Mouse (Mus musculus): Measurements from ENCODE around the gene Marf1.
"Not testable (repeated sequence)": the region's sequence is repeated elsewhere in the genome, so short reads cannot be mapped to it uniquely, and the experiment has no call there.

Gene Marf1

DNA sequence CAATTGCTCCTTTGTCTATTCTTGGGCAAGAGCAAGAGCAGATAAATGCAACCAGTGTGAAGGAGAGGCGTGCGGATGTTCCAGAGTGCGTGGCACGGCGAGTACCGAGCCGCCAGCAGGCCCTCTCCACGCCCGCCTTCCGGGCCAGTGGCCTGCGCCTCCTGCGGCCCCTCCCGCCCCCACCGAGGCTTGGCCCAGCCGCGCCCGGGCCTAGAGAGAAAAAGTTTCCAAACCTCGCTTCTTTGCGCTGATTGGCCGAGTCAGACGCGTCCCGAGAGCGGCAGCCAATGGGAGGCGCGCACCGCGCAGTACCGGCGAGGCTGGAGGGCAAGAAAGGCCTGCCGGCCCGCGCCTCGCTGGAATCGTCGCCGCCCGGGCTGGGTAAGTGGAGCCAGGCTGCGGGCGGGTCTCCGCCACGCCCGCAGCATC, at the start of gene Marf1, which contains the start of gene Nde1:
TSS of gene Marf1 (minus strand) at position 364 of the 429 bp plus-strand sequence.
TSS of gene Nde1 (plus strand) at position 288 of the 429 bp plus-strand sequence.
- DNase-seq (ENCODE audit: low spot score in 2 of 2) = peak; percentile 55 to 80

DNA sequence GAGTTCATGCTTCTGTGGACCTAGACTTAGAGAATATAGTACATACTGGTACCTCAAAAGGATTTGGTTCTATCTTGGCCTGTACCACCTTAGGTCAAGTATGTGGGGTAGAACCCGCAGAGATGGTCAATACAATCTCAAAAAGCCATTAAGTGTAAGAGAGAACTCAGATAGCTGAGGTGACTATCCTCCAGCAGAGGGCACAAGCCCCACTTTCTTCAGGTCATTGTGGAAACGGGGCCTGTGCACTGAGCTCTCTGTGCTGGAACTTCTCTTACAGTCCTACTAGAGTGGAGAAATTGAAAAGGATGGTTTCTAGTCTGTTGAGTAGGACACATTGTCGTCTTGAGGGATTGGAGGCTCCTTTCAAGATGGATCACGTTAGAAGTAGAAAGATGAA, 35.6 kb upstream of the Marf1 start:
- DNase-seq (ENCODE audit: low spot score in 2 of 2) = no peak

DNA sequence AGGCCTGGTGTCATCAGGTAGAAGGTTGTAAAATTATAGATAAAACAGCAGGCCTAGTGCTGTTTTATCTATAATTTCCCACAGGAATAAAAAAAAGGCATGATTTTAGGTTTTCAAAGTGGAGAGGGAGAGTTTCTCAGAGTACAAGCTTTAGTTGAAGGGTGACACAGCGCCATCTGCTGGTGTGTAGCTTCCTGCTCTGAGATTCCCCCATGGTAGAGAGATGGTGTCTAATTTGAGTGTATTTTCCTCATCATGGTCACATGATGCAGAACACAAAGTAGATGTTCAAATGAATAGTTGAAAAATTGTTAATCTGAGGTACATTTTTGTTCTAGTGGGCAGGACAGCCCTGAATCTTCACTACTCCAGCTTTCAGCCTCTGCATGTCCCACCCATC, 32.3 kb upstream of the Marf1 start:
- peak in 1 of 2 experiments; percentile 40 for DNase-seq (ENCODE audit: low spot score in 2 of 2)

DNA sequence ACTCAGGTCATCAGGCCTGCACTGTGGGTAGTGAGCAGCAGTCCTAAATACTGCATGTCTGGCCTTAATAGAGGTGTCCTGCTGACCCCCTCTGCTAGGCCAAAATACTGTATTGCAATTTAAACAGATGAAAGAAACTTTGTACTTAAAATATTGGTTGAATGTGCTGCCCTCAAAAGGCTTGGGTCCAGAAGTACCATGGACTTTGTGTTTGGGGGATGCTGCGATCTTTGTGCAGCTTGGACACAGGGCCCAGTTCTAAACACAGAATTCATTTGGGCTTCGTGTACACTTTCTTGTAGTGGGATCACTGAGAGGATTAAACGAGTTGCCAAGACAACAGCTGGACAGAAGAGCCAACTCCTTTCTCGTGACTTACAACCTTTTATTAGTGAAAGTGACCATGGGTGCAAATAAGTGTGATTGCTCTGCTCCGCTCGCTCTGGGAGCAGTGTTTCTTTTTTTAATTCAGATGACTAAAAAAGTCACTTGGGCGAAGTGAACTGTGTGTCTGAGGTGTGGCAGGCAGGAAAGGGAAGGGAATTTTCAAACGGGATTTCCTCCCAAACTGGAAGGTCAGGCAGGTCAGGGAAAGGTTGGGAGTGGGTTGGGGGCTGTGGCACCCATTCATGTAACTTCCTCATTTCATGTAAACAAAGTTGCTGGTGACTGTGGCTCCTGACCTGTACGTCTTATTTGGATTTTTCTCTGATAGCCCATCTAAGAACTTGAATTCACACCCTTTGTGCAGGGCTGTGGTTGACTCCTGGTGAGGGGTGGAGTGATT, 31.2 kb upstream of the Marf1 start:
- DNase-seq (ENCODE audit: low spot score in 2 of 2) = no peak

DNA sequence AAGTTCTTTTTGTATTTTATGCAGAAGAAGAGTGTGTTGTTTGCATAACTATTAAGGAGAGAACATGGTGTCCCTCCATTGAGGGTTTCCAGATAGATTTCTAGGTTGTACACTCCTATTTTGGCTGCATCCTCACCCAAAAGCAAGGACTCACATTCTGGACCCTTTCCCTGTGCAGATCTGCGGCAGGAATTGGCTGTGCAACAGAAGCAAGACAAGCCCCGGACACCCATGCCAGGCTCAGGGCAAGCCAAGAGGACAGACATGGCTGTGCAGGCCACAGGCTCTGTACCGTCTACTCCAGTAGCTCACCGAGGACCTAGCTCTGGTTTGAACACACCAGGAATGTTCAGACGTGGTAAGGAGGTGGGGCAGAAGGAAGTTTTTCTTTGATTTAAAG, 22.4 kb upstream of the Marf1 start:
- DNase-seq (ENCODE audit: low spot score in 2 of 2) = peak in 1 of 2 experiments; percentile 25

DNA sequence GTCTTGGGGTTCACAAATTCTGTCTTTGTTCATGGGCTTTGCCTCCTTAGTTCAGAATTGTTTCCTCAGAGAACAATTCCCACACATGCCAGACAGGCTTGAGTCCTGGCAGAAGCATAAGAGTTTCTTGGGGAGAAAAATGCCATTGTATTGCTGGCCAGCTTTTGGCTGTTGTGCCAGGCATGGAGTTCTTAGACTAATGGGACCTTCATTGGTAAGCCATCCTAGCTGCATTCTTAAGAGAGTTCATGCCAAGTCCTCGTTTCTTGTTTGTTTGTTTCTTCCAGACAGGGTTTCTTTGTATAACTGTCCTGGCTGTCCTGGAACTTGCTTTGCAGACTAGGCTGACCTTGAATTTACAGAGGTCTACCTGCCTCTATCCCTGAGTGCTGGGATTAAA, 20.7 kb upstream of the Marf1 start:
- DNase-seq (ENCODE audit: low spot score in 2 of 2) = peak in 1 of 2 experiments; percentile 21

DNA sequence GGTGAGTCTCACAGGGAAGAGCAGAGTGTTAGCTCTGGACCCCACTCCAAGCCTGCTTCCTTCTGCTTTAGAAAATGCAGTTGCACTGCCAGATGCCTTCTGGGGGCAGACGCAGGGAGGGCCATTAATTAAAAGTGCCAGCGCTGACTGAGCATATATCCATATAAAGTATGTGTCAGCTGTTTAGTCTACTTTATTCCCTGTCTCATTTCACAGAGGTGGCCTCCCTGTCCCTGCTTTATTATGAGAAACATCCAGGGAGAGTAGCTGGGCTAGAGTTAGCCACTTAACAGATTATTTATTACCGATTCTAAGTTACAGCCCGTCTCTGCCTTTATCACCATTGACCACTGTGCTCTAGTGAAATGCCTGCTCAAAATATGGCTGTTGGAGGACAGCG, 19.2 kb upstream of the Marf1 start:
- no peak for DNase-seq (ENCODE audit: low spot score in 2 of 2)

DNA sequence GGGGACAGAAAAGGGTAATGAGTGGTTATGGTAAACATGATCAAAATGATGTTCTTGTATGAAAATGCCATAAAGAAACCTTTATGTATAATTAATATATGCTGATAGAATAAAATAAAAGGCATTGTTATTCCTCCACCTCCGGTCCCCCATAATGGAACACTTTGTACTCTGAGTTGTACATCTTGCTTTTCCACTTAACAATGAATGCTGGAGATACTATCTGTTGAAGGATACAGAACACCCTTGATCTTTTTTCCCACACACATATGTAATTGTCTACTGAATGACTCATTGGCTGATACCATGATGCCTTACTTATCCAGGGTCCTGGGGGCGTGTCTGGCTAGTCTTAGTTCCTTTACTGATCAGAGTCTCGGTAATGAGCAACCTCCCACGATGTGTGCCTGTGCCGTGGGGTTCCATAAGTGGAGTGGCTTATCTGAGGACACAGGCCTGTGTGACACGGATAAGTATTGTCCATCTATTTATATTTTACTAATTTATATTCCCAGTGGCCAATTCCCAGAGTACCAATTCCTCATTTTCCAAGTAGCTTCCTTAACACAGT, 17.1 kb upstream of the Marf1 start:
- DNase-seq (ENCODE audit: low spot score in 2 of 2) = no peak

DNA sequence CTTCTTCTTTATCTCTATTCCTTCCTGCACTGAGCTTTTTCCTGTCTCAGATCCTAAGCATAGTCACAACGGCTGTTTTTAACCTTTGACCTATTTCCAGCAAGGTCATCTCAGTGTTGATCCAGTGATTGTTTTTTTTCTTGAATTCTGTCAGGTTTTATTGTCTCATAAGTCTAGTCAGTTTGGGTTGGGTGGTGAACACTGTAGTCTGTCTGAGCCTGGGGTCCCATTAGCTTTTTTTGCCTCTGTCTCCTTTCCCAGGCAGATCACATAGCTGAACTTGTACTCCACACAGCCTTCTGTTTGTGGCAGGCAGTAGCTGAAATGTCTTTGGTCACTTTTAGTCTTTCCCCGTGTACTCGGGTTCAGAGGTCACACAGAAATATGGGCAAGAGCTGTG, 14.9 kb upstream of the Marf1 start:
- no peak for DNase-seq (ENCODE audit: low spot score in 2 of 2)

DNA sequence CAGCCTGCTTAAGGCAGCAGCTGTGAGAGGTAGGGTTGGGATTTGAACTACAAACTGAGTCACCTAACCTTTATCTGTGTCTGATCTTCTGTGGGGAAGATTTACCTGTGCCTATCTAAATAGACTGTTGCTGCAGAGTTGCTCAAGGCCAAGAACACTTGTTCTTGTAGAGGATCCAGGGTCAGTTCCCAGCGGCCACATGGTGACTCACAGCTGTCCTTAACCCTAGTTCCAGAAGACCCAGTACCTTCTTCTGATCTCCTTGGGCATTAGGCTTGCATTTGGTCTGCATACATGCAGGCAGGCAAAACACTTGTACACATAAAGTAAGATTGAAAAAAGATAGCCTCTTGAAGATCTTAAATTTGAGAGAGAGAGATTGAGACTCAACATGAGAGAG, 6.6 kb upstream of the Marf1 start:
- no peak for DNase-seq (ENCODE audit: low spot score in 2 of 2)

DNA sequence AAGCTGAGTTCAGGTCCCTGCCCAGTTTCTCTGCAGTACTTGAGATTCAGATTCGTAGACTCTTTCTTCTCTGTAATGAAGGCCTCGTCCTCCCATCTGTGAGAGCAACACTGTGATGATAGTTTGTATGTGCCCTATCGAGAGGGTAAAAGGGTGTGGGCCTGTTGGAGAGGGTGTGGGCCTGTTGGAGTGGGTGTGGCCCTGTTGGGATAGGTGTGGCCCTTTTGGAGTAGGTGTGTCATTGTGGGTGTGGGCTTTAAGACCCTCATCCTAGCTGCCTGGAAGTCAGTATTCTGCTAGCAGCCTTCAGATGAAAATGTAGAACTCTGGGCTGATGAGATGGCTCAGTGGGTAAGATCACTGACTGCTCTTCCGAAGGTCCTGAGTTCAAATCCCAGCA, 3.3 kb upstream of the Marf1 start:
- DNase-seq (ENCODE audit: low spot score in 2 of 2) = no peak

DNA sequence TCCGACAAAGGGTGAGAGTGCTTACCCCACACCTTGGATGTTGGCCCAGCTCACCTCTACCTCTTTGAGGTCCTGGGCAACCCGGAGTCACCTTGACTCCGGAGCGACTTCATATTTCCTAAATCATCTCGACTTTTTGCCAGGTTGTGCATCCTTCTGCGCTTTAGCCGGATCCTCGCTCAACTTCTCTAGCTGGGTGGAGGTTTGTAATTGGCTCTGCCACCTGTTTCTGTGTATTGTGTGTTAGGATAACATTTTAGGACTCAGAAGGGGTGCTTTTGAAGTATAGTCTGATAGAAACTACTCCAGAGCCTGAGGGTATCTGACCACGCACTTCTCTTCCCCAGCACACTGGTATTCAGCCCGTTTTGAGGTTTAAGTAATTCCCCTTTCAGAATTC, 580 bp upstream of the Marf1 start:
- no peak for DNase-seq (ENCODE audit: low spot score in 2 of 2)

DNA sequence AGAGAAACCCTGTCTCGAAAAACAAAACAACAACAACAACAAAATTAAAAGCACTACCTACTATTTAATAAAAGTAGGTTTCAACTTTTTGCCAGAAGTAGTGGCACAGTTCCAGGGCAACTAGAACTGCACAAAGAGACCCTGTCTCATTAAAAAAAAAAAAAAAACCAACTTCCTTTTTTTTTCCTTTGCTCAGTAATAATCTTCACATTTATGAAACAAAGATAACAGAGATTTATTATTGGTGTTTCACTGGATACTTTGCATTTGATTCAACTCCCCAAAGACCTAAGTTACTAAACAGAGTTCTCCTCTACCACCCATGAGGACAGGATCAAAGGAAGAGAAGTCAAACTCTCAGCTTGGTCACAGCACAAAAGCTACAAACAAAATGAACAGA, 2.2 kb downstream of the Marf1 start:
- DNase-seq (ENCODE audit: low spot score in 2 of 2) = no peak

DNA sequence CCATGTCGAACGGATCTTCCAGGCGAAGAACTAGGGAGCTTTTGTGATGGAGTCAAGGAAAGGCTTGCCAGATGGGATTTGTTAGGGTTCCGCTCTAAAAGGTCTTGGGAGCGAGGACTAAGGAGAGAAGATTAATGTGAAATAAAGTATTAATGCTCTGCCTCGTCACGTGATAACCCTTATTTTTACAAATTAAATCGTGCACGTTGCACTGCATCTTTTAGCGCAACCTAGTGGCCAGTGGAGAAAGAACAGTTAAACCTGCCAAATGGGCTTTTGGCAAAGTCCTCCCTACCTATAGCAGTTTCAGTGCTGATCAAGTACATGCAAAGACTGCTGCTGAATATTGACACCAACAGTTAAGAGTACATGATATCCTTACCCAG, 3.4 kb downstream of the Marf1 start:
- peak; percentile 60 to 72 for DNase-seq (ENCODE audit: low spot score in 2 of 2)

DNA sequence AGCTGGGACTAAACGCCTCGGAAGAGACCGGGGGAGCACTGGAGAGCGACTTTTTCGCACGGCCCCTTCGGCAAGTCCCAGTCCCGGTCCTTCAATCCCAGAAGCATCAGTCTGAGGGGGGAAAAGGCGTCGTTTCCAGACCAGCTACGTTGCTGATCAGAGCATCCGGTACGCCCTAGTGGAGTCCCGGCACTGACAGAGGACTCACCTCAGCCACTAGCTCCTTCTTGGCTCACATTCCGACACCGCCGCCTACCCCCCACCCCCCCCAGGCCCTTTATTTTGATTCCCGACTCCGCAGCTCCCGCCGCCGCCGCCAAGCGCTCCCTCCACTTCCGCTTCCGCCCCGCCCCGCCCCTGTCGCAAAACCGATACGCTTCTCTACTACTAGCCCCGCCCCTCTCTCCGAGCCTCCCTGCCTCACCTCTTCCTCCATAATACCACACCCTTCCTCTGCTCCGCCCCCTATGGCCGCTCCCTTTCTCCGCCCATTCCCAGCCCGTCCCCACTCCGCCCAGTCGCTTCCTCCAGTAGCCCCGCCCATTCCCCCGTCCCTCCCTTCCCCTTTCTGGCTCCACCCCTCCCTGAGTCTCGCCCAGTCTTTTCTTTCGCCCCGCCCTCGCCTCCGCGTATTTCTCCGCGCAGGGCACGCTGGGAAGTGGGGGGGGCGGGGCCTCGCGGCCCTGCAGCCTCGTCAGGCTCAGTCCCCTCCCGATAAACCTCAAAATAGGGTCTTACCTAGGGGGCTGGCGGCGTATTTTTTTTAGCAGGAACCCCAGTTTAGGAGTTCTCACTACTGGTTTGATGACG, 4.0 kb downstream of the Marf1 start:
- peak; percentile 99 for DNase-seq (ENCODE audit: low spot score in 2 of 2)

DNA sequence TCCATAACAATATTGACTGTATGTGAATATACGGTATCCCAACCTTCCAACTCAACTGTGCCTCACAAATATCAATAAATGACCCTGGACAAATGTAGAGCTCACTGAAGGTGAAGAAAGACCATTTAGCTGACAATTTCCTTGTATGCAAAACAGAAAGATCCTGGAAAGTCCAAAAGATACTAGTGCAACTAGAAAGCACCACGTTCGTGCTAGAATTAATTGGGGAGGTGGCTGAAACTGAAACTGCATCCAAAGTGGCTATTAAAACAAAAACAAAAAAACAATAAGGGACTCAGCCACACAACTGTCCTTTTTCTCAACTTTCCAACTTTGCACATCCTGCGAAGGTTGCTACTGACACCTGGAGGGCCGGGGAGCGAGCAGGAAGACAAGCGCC, 4.6 kb downstream of the Marf1 start:
- no peak for DNase-seq (ENCODE audit: low spot score in 2 of 2)

DNA sequence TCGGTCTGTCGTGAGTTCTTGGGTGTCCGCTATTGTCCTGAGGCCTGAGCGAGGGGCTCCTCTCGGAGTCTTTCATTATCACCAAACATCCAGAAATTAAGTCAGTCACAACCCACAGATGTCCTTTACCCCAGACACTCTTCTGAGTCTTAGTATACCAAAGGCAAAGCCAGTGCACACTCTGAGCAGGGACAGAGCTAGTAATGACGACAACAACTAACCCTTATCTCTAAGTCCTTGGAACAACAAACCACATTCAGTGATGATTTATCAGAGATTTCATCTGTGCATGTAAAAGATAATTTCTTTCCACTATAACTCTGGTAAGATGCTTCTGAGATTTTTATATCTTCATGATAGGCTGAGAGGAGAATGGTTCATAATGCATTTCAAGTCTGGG, 6.8 kb downstream of the Marf1 start:
- no peak for DNase-seq (ENCODE audit: low spot score in 2 of 2)

DNA sequence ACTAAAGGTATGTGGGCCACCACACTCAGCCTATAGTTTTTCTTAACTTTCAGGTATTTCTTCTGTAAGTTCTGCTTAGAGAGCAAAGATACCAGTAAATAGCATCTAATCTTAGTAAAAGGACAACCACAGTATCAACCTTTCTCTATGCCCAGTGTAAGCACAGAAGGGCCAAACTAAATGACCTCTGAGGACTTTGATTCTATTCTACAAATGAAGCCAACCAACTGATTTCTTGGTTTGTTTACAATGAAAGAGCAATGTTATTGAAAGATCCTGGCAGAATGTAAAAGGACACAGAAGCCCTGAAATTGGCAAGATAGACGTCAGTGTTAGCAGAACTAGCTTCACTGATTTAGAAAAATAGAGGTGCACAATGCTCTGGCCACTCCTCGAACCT, 7.5 kb downstream of the Marf1 start:
- DNase-seq (ENCODE audit: low spot score in 2 of 2) = not testable (repeated sequence)

DNA sequence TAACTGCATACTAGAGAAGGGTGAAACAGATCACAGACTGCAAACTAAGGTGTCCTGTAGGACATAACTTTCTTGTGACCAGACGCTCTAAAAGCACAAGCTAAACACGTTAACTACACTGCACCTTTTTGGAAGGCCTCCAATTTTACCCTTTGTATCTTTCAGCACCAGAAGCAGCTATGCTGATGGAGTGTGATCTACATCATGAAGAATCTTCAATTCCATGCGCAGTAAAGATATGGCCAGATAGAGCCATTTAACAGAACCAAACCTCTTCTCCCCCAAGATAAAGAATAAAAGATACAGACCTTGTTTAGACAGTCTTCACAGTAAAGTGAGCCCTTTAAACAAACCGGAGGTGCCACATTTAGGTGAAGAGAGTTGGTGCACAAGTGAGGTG, 11.4 kb downstream of the Marf1 start:
- no peak for DNase-seq (ENCODE audit: low spot score in 2 of 2)

DNA sequence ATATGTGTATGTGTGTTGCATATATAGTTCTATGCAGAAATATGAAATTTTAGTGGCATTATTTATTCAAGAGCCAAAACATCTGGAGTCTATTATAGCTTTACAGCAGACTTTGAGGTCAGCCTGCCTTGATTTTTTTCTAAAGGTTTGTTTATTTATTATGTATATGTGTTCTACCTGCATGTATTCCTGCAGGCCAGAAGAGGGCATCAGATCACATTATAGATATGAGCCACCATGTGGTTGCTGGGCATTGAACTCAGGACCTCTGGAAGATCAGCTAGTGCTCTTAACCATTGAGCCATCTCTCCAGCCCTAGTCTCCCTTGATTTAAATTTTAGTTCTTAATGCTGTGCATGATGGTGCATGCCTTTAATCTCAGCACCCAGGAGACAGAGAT, 15.4 kb downstream of the Marf1 start:
- no peak for DNase-seq (ENCODE audit: low spot score in 2 of 2)

DNA sequence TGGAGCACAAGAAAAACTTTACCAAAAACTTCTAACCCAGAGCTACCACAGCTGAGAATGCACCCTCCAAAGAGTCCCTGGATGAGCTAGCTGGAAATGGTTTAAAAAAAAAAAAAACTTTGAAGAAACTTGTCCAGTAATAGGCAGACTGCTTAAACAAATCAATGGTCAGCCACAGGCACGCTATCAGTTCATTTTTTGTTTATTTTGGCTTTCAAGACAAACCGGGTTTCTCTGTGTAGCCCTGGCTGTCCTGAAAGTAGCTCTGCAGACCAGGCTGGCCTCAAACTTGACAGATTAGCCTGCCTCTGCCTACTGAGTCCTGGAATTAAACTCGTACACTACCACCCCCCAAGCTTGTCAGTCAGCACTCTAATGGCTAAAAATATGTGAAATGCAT, 19.9 kb downstream of the Marf1 start:
- DNase-seq (ENCODE audit: low spot score in 2 of 2) = no peak

DNA sequence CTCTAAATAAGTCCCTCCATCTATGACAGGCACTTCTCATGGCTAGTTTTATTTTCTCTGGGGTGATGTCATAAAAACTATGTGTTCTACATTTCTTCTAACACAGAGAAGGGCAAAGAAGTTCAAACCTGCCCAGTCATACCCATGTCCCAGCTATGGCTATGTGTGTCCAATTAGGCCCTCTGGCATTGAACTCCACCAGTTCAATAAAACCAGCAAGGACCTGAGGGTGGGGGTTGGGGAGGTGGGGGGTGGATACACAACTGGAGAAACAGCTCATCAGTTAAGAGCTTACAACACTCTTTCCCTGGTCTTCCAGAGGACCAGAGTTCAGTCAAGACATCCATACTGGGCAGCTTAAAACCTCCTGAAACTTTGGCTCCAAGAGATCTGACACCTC, 24.0 kb downstream of the Marf1 start:
- DNase-seq (ENCODE audit: low spot score in 2 of 2) = no peak

All from frontal cortex, postnatal 10 days (tissue).